Mouse (Mus musculus): Measurements from ENCODE around the gene Sod1. TPM values are rescaled to one million over a fixed set of nuclear protein-coding genes. Genes with fewer than 3 reads are reported as not detected.

Gene Sod1
- polyA plus RNA-seq, 1 experiment from 2014 or later: 1,253 TPM

DNA sequence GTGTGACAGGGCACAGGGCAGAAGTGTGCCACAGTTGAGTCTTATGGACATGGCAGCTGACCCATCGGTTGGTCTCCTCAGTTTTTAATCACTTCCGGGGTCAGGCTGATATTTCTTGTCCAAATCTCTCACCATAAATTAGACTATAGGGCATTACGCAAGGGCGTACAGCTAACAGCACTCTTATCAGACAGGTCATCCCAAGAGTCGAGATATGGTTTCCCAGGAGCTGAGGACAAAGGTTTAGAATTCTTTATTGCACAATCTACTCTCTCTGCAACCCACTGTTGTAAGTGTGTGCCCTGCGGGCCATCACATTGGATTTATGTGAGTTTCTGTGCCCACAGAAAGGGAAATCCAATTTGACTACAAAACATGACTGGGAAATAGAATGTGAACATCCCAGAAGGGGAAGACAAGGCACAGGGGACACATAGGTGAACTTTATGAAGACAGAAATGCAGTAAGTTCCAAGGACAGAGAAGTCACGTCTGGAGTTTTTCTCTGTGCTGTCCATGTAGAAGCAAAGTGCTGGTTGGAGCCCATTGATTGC is 23.8 kb upstream of the Sod1 start:
- Histone ChIP-seq H3K4me1 (peaks cover 20% of the 10 kb centered on the region), H3K27me3 (ENCODE audit: poor library complexity, severe bottlenecking) (no peaks in the 10 kb centered on the region), H3K9me3 (no peaks in the 10 kb centered on the region), H3K4me3 (peak overlapping the region; percentile 53), H3K36me3 (replicated peaks) (no peaks in the 10 kb centered on the region), H3K27ac (peak overlapping the region; percentile 85)
- no peak for DNase-seq (ENCODE audit: extremely low spot score, low spot score)
- WGBS: 88% methylated on average over 7 of the region's 7 CpGs

DNA sequence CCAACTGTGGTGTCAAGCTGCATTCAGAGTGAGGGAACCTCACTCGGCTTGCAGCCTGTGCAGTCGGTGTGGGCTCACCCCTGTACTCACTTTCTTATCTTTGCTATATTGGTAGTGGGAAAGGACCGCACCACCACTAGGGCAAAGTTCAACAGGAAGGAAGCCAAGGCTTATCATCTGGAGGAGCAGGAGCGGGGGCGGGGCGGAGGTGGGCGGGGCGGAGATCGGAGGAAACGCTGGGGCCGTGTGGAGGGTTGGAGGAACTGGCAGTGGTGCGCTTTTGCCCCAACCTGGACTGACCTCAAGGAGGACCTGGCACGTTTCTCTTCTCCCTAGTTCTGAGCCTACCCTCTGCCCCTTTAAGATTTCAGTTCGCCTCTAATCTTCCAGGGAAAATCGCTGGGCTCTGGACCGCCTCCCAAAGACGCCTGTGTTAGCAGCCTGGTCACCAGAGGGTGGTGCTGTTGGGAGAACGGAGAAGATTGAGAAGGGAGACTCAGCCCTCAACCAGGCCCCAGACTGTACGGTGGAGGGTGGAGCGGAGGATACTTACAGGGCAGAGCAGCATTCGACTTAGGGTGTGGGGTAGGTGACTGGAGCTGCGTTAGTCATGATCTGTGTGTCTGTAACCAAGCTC is 23.1 kb upstream of the Sod1 start:
- H3K36me3 ChIP-seq (replicated peaks): no peaks in the 10 kb centered on the region
- peaks cover 24% of the 10 kb centered on the region for H3K4me1 ChIP-seq
- H3K4me3 ChIP-seq: peak overlapping the region; percentile 53
- H3K9me3 ChIP-seq: no peaks in the 10 kb centered on the region
- WGBS: 2% methylated on average over 22 of the region's 22 CpGs
- no peaks in the 10 kb centered on the region for H3K27me3 ChIP-seq (ENCODE audit: poor library complexity, severe bottlenecking)
- H3K27ac ChIP-seq: peak overlapping the region; percentile 85
- DNase-seq (ENCODE audit: extremely low spot score, low spot score): peak; percentile 77

DNA sequence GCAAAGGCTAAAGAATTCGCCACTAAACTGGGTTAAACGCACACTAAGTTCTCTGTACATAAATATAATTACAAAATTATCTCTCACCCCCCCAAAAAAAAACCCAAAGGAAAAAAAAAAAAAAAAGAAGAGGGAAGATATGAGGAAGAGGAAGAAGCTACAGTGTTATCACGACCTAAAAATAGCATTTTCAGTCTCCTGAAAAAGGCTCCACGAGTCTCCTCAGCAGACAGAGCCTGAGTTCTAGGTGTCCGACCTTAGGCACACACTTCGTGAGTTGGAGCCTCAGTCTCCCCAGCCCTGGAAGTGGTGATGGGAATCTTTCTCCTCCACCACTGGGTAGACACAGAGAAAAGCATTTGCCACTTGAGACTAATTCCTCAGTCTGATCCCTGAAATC is 21.9 kb upstream of the Sod1 start:
- no peak for DNase-seq (ENCODE audit: extremely low spot score, low spot score)
- no peaks in the 10 kb centered on the region for H3K36me3 ChIP-seq (replicated peaks)
- H3K4me1 ChIP-seq: peaks cover 27% of the 10 kb centered on the region
- no peak overlapping the region for H3K4me3 ChIP-seq
- no peak overlapping the region for H3K27ac ChIP-seq
- H3K27me3 ChIP-seq (ENCODE audit: poor library complexity, severe bottlenecking): no peaks in the 10 kb centered on the region
- no peaks in the 10 kb centered on the region for H3K9me3 ChIP-seq
- WGBS: 91% methylated on average over 6 of the region's 6 CpGs

DNA sequence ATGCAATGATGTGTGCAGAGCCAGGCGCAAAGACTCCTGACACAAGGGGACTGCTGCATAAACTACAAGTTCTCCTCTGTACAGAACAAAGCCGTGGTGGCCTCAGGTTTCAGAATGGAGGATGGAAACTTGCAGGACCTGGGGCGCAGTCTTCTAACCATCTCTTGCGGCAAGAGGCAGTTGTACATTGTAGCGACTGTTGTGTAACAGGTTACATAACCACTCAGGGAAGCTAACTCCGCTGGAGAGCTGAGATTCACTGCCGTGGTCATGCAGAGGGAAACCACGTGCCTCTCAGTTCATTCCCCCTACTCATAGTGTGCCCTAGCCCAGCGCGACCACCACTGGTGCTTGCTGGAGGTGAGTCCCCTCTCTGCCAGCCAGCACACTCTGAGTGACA is 21.4 kb upstream of the Sod1 start:
- WGBS: 91% methylated on average over 10 of the region's 10 CpGs
- Histone ChIP-seq H3K4me1 (peaks cover 27% of the 10 kb centered on the region), H3K27ac (no peak overlapping the region), H3K36me3 (replicated peaks) (no peaks in the 10 kb centered on the region), H3K27me3 (ENCODE audit: poor library complexity, severe bottlenecking) (no peaks in the 10 kb centered on the region), H3K9me3 (no peaks in the 10 kb centered on the region), H3K4me3 (no peak overlapping the region)
- no peak for DNase-seq (ENCODE audit: extremely low spot score, low spot score)

DNA sequence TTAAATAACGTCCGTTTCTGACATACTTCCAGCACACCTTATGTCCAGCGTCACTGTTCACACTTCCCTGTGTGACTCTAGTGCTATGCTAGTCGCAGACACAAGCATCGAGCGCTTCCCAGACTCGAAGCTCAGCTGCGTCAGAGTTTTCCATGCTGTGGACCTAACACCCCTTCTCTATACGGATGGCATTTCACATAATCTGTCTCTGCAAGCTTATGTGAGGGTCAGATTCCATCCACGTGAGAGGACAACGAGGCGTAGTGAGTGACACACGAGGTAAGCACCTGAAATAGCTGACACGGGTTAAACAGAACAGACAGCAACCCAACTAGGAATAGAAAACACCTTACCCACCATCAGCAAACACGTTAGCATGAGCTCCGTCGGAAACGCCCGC is 18.4 kb upstream of the Sod1 start:
- no peak for DNase-seq (ENCODE audit: extremely low spot score, low spot score)
- H3K4me3 ChIP-seq: no peak overlapping the region
- H3K27me3 ChIP-seq (ENCODE audit: poor library complexity, severe bottlenecking): no peaks in the 10 kb centered on the region
- no peaks in the 10 kb centered on the region for H3K9me3 ChIP-seq
- 81% methylated on average over 19 of the region's 19 CpGs for WGBS
- no peaks in the 10 kb centered on the region for H3K36me3 ChIP-seq (replicated peaks)
- H3K27ac ChIP-seq: no peak overlapping the region
- peaks cover 24% of the 10 kb centered on the region for H3K4me1 ChIP-seq

DNA sequence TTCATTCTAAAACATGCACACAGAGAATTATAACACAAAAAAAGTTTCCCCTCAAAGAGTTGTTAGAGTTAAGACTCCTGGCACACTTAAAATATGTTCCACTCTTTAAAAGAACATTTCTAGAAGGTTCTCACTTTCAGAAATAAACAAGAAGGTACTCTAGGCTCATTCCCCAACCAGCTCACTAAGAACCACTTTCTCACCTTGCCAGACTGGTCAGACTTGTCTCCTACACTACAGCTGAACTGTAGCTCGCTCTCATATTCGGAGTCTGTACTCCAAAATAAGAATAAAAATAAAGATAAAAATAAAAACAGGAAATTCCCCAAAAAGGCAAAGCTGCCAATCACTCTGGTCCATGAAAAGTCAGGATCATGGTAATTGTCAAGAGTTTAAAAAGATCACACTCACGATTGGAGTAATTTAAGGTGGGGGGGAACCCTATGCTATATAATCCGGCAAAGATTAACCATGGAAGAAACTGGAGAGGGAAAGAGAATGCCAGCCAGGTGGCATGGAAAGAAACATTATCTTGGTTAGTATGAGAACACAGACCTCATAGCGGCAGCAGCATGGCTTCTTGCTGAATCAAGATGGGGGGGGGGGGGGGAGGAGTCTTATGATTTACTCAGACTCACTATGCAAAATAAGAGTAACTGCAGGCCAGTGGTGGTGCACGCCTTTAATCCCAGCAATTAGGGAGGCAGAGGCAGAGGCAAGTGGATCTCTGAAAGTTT is 17.2 kb upstream of the Sod1 start:
- Histone ChIP-seq H3K9me3 (no peaks in the 10 kb centered on the region), H3K4me3 (no peak overlapping the region), H3K27ac (no peak overlapping the region), H3K36me3 (replicated peaks) (no peaks in the 10 kb centered on the region), H3K4me1 (peaks cover 11% of the 10 kb centered on the region; the same call in 1 of the 2 replicates), H3K27me3 (ENCODE audit: poor library complexity, severe bottlenecking) (no peaks in the 10 kb centered on the region)
- 89% methylated on average over 6 of the region's 6 CpGs for WGBS
- DNase-seq (ENCODE audit: extremely low spot score, low spot score): no peak

DNA sequence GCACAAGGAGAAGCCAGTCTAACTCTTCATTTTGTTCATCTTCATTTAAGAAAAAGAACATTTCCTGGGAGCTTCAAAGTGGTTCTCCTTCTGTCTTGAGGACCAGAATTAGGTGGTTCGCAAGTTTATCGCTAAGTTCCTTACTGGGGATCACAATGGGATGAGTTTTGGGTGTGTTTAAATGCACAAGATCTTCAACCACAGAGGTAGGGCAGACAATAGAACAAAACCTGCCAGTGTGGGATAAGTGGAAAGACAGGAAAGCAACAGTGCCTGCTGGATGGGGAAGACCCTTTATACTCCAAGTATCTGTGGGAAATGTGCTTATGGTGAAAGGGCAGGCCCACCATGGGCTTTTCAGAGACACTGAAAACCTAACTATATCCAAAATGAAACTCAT is 15.7 kb upstream of the Sod1 start:
- Histone ChIP-seq H3K4me3 (no peak overlapping the region), H3K4me1 (peaks cover 7% of the 10 kb centered on the region; the same call in 1 of the 2 replicates), H3K27ac (no peak overlapping the region), H3K9me3 (no peaks in the 10 kb centered on the region), H3K36me3 (replicated peaks) (no peaks in the 10 kb centered on the region), H3K27me3 (ENCODE audit: poor library complexity, severe bottlenecking) (no peaks in the 10 kb centered on the region)
- no peak for DNase-seq (ENCODE audit: extremely low spot score, low spot score)
- WGBS: 96% methylated on average over 2 of the region's 2 CpGs

DNA sequence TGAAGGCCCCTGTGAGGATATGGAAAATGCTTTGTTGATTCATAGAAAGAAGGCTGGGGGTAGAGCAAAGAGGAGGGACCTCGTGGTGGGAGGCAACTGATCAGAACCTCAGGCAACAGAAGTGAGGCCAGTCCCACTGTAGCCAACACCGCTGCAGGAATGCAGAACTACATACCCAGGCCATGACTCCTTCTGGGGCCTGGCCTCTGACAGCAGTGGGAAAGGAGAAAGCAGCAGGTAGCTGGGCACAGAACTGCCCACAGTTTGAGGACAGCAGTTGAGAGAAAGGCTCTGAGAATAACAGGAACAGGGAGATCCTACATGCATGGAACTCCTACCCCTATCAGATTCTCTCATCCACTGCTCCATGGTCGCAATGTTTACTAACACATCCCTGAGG is 11.6 kb upstream of the Sod1 start:
- DNase-seq (ENCODE audit: extremely low spot score, low spot score): no peak
- Histone ChIP-seq H3K27me3 (ENCODE audit: poor library complexity, severe bottlenecking) (no peaks in the 10 kb centered on the region), H3K4me3 (no peak overlapping the region), H3K4me1 (no peaks in the 10 kb centered on the region), H3K9me3 (no peaks in the 10 kb centered on the region), H3K36me3 (replicated peaks) (no peaks in the 10 kb centered on the region), H3K27ac (no peak overlapping the region)
- 90% methylated on average over 3 of the region's 3 CpGs for WGBS

DNA sequence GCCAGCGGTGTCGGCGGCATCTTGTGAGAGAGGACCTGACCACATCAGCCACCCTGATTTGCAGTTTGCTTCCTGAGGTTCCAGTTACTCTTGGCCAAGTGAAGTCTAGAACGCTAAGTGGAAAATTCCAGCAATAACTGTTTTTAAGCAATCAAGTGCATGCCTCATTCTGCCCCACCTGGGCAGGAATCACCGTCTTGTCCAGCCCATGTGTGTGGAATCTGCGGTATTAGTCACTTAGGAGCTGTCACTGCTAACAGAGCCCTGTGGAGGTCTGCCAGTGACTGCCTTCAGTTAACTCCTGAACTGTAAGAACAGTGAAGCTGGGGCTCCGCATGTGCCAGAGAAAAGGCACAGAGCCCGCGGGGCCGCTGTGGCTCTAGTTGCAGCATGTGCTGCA is 9.8 kb upstream of the Sod1 start:
- Histone ChIP-seq H3K9me3 (no peaks in the 10 kb centered on the region), H3K27ac (no peak overlapping the region), H3K4me3 (no peak overlapping the region), H3K4me1 (no peaks in the 10 kb centered on the region), H3K36me3 (replicated peaks) (no peaks in the 10 kb centered on the region), H3K27me3 (ENCODE audit: poor library complexity, severe bottlenecking) (no peaks in the 10 kb centered on the region)
- DNase-seq (ENCODE audit: extremely low spot score, low spot score): no peak
- 92% methylated on average over 10 of the region's 10 CpGs for WGBS

DNA sequence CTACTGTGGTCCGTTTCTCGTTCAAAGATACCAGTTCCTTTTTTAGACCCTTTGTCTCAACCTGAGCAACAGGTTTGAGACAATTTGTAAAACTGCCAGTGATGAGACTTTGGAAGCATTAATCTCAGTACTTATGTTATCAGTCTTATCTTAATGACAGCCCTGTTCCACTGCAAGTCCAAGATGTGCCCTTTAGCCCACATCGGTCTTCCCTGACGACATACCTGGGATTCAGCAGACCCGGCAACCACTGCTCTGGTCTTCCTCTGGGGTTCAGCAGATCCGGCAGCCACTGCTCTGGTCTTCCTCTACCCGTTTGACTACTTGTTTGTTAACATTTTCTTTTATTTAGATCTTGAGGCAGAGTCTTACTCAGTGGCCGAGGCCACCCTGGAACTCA is 8.8 kb upstream of the Sod1 start:
- H3K27ac ChIP-seq: no peak overlapping the region
- WGBS: 89% methylated on average over 8 of the region's 8 CpGs

DNA sequence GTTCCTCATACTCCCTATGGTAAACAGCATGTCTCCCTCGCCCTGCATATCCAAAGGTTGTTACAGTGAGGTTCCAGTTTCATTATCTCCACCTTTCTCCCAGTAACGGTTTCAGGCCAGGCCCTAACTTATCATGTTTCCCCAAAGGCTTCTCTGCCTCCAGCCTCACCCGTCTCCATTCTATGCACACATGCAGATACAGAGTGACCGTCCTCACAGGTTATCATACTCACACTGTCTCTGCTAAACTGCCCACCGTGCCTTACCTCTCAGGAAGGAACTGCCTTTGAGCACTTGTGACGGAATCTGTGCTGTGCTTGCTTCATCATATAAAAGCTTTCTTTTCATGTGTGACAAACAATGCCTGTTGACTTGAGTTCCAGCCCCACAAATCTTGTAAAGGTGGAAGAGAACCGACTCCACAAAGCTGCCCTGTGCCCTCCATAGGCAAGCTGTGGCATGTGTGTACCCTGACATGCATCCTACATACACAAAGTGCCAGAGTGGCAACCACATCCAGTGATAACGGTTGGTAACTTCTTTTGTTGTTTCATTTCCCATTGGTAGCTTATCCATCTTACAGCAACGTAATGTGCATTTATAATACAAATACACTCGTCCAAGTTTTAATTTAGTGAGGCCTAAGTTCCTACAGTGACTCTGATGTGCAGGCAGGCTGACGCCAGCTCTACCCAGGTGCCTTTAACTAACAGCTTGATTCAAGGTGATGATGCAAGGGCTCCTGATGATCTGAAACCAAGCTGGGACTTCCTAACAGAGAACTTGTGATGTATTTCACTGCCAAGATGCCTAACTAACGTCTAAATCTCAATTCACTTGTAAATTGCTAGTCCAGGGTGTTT is 6.8 kb upstream of the Sod1 start:
- WGBS: 81% methylated on average over 12 of the region's 12 CpGs
- no peaks in the 10 kb centered on the region for H3K9me3 ChIP-seq
- H3K36me3 ChIP-seq (replicated peaks): no peaks in the 10 kb centered on the region
- no peaks in the 10 kb centered on the region for H3K27me3 ChIP-seq (ENCODE audit: poor library complexity, severe bottlenecking)
- no peak for DNase-seq (ENCODE audit: extremely low spot score, low spot score)
- H3K4me1 ChIP-seq: peaks cover 9% of the 10 kb centered on the region
- no peak overlapping the region for H3K4me3 ChIP-seq
- H3K27ac ChIP-seq: no peak overlapping the region

More for the DNA sequence above, 8.8 kb upstream of the Sod1 start:
- Histone ChIP-seq H3K36me3 (replicated peaks) (no peaks in the 10 kb centered on the region), H3K4me1 (no peaks in the 10 kb centered on the region), H3K27me3 (ENCODE audit: poor library complexity, severe bottlenecking) (no peaks in the 10 kb centered on the region), H3K9me3 (no peaks in the 10 kb centered on the region), H3K4me3 (no peak overlapping the region)
- no peak for DNase-seq (ENCODE audit: extremely low spot score, low spot score)

DNA sequence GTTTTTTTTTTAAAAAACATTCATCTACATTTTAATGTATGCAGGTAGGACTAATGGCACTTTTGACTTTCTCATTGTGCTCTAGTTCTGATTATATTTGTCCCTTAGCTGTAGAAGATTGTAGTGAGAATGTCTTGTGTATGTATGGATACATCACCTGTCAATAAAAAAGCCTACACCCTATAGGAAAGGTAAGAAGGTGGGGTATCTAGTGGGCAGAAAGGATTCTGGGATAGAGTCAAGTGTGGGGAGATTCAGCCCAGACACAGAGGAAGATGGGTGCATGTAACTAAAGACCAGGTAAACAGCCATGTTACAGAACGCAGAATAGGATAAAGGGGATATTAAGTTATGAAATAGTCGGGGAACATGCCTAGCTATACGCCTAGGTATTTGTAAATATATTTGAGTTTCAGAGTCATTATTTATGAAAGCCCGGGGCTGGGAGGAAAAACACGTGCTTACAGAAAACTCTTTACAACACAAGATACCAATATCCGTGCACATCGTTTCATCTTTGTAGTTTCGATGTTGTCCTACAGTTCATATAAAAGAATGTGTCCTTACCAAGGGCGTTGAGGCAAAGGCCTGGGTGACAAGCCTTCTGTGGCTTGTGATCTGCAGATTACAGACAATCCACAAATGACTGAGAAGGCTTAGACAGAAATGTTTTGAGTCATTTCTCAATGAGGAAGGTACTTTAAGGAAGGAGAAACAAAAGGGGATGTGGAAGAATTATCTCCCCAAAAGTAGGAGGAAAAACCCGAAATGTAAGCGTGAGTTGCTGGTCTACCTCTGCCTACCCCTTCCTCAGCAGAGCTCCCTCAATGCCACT is 5.6 kb upstream of the Sod1 start:
- no peak for DNase-seq (ENCODE audit: extremely low spot score, low spot score)
- WGBS: 93% methylated on average over 11 of the region's 11 CpGs

More for the DNA sequence above, 5.6 kb upstream of the Sod1 start:
- H3K9me3 ChIP-seq: no peaks in the 10 kb centered on the region
- no peak overlapping the region for H3K27ac ChIP-seq
- H3K27me3 ChIP-seq (ENCODE audit: poor library complexity, severe bottlenecking): no peaks in the 10 kb centered on the region
- no peak overlapping the region for H3K4me3 ChIP-seq
- no peaks in the 10 kb centered on the region for H3K36me3 ChIP-seq (replicated peaks)
- H3K4me1 ChIP-seq: peaks cover 14% of the 10 kb centered on the region
